Mouse (Mus musculus) heart, embryonic 14.5 days (tissue): ENCODE data around the gene Gm11042. TPM values are rescaled to one million over a fixed set of nuclear protein-coding genes. Genes with fewer than 3 reads are reported as not detected.

Experiments used
- ATAC-seq: fragments of 200-750 bp; cut with Nextera tagmentation; 2 replicates; pipeline ENCODE4 v1.8.0; 2017; ENCODE audit warnings: low read depth, moderate TSS enrichment; ENCODE audit not compliant: insufficient number of reproducible peaks, insufficient read depth, low FRiP score
- H3K27ac ChIP-seq, 2 experiments: fragments of 200-500 bp in 1 of 2; fragments of 300-500 bp in 1 of 2; sonication (generic) in 1 of 2; replicated peaks in 1 of 2; 2 replicates each; pipeline ENCODE4 v1.5.1; 2012 to 2014; ENCODE audit warnings: low read depth in 2 of 2, low read length in 2 of 2, control low read depth in 1 of 2, mild to moderate bottlenecking in 1 of 2, mixed read lengths in 1 of 2; ENCODE audit not compliant: control insufficient read depth in 1 of 2, insufficient read depth in 1 of 2
- H3K27me3 ChIP-seq: fragments of 300-500 bp; sonication (generic); 2 replicates; pipeline ENCODE4 v1.6.1; 2014; ENCODE audit warnings: mild to moderate bottlenecking, low read length, control low read depth; ENCODE audit not compliant: control insufficient read depth, insufficient read depth
- H3K36me3 ChIP-seq: fragments of 300-500 bp; sonication (generic); 2 replicates; pipeline ENCODE4 v1.6.1; 2014; ENCODE audit warnings: mild to moderate bottlenecking, control low read depth, low read length, mixed read lengths; ENCODE audit not compliant: control insufficient read depth, insufficient read depth
- H3K4me1 ChIP-seq, 2 experiments: fragments of 200-500 bp in 1 of 2; fragments of 300-500 bp in 1 of 2; sonication (generic) in 1 of 2; 2 replicates each; pipeline ENCODE4 v1.6.1; 2012 to 2014; ENCODE audit warnings: low read length in 2 of 2, control low read depth in 1 of 2, mixed read lengths in 1 of 2; ENCODE audit not compliant: control insufficient read depth in 2 of 2, insufficient read depth in 2 of 2
- H3K4me2 ChIP-seq: fragments of 300-500 bp; sonication (generic); 2 replicates; pipeline ENCODE4 v1.6.1; 2014; ENCODE audit warnings: mild to moderate bottlenecking, low read length
- H3K4me3 ChIP-seq, 2 experiments: fragments of 200-500 bp in 1 of 2; fragments of 300-500 bp in 1 of 2; sonication (generic) in 1 of 2; 2 replicates each; pipeline ENCODE4 v1.5.1; 2012 to 2014; ENCODE audit warnings: low read length in 2 of 2, mild to moderate bottlenecking in 2 of 2, control low read depth in 1 of 2, low read depth in 1 of 2, moderate library complexity in 1 of 2; ENCODE audit not compliant: control insufficient read depth in 1 of 2, insufficient read depth in 1 of 2
- H3K9ac ChIP-seq: fragments of 300-500 bp; sonication (generic); 2 replicates; pipeline ENCODE4 v1.6.1; 2014; ENCODE audit warnings: mild to moderate bottlenecking, low read length
- H3K9me3 ChIP-seq: fragments of 300-500 bp; sonication (generic); 2 replicates; pipeline ENCODE4 v1.6.1; 2016; ENCODE audit warnings: low read length, control low read depth; ENCODE audit not compliant: control insufficient read depth
- WGBS: fragments of 180-500 bp; shearing (Covaris S2); extraction: QIAGEN DNeasy Blood & Tissue Kit; methylation state at CpG from one replicate; pipeline ENCODE4 v1.1.7; 2014; 5-methylcytosine and 5-hydroxymethylcytosine counted together
- polyA plus RNA-seq: library from polyadenylated mRNA; unstranded; fragments of >200 nt; fragmentation: Nextera tagmentation; extraction: Ambion mirVana; gene quantifications from 2 replicates; pipeline ENCODE4 v1.2.1, GENCODE M21; 2014

Gene Gm11042
- polyA plus RNA-seq, 1 experiment from 2014 or later: not detected

GRCm38 (mm10) chr12:74340070-74340469 is 23.9 kb upstream of the Gm11042 start:
- Histone ChIP-seq H3K36me3 (no peaks in the 10 kb centered on the region), H3K4me3 (peak overlapping the region in 1 of 2 experiments; percentile 14; a peak in 1 of 4 replicates), H3K9me3 (no peaks in the 10 kb centered on the region), H3K4me1 (peaks cover 2 to 17% of the 10 kb centered on the region in 2 experiments; a peak in 3 of 4 replicates), H3K27me3 (no peaks in the 10 kb centered on the region), H3K9ac (no peak overlapping the region), H3K4me2 (peak overlapping the region; percentile 44), H3K27ac (peak overlapping the region; percentile 30 to 61; a peak in 3 of 4 replicates)
- WGBS: 23% methylated on average over 2 of the region's 2 CpGs
- peak; percentile 66; the same call in 1 of the 2 replicates for ATAC-seq

- Histone ChIP-seq H3K27ac (no peak overlapping the region), H3K36me3 (no peaks in the 10 kb centered on the region), H3K4me1 (no peaks in the 10 kb centered on the region), H3K4me3 (no peak overlapping the region), H3K27me3 (0 out of 2 replicates have a peak, but pooled peaks cover 3% of the 10 kb centered on the region), H3K9ac (no peak overlapping the region), H3K9me3 (no peaks in the 10 kb centered on the region), H3K4me2 (no peak overlapping the region)
- ATAC-seq: no peak
- 88% methylated on average over 6 of the region's 6 CpGs for WGBS
Observed at GRCm38 (mm10) chr12:74333706-74334105, 17.5 kb upstream of the Gm11042 start.

- no peak overlapping the region for H3K4me2 ChIP-seq
- WGBS: 16% methylated on average over 13 of the region's 13 CpGs
- 0 out of 2 replicates have a peak, but pooled peaks cover 3% of the 10 kb centered on the region for H3K27me3 ChIP-seq
- H3K9me3 ChIP-seq: no peaks in the 10 kb centered on the region
- no peak overlapping the region for H3K4me3 ChIP-seq
- H3K27ac ChIP-seq: no peak overlapping the region
- no peak for ATAC-seq
- H3K36me3 ChIP-seq: no peaks in the 10 kb centered on the region
- no peak overlapping the region for H3K9ac ChIP-seq
- H3K4me1 ChIP-seq: no peaks in the 10 kb centered on the region
Observed at GRCm38 (mm10) chr12:74333016-74333415, 16.8 kb upstream of the Gm11042 start.

GRCm38 (mm10) chr12:74329759-74330158 is 13.6 kb upstream of the Gm11042 start:
- no peaks in the 10 kb centered on the region for H3K4me1 ChIP-seq
- H3K4me3 ChIP-seq: no peak overlapping the region
- no peak for ATAC-seq
- no peaks in the 10 kb centered on the region for H3K9me3 ChIP-seq
- no peak overlapping the region for H3K9ac ChIP-seq
- no peak overlapping the region for H3K27ac ChIP-seq
- whole genome bisulfite sequencing: 78% methylated on average over 6 of the region's 6 CpGs
- 0 out of 2 replicates have a peak, but pooled peaks cover 3% of the 10 kb centered on the region for H3K27me3 ChIP-seq
- no peak overlapping the region for H3K4me2 ChIP-seq
- H3K36me3 ChIP-seq: no peaks in the 10 kb centered on the region

GRCm38 (mm10) chr12:74326644-74327043 is 10.4 kb upstream of the Gm11042 start:
- no peak overlapping the region for H3K27ac ChIP-seq
- no peaks in the 10 kb centered on the region for H3K36me3 ChIP-seq
- H3K9me3 ChIP-seq: no peaks in the 10 kb centered on the region
- 74% methylated on average over 3 of the region's 3 CpGs for WGBS
- no peaks in the 10 kb centered on the region for H3K27me3 ChIP-seq
- ATAC-seq: no peak
- no peak overlapping the region for H3K4me3 ChIP-seq
- H3K9ac ChIP-seq: no peak overlapping the region
- H3K4me1 ChIP-seq: no peaks in the 10 kb centered on the region
- no peak overlapping the region for H3K4me2 ChIP-seq

- no peak overlapping the region for H3K4me2 ChIP-seq
- H3K27ac ChIP-seq: no peak overlapping the region
- no peaks in the 10 kb centered on the region for H3K27me3 ChIP-seq
- no peak overlapping the region for H3K9ac ChIP-seq
- no peak for ATAC-seq
- H3K36me3 ChIP-seq: no peaks in the 10 kb centered on the region
- H3K9me3 ChIP-seq: no peaks in the 10 kb centered on the region
- whole genome bisulfite sequencing: 74% methylated on average over 5 of the region's 5 CpGs
- no peak overlapping the region for H3K4me3 ChIP-seq
- no peaks in the 10 kb centered on the region; a peak in 1 of 4 replicates for H3K4me1 ChIP-seq
Observed at GRCm38 (mm10) chr12:74321981-74322380, 5.8 kb upstream of the Gm11042 start.

GRCm38 (mm10) chr12:74320318-74320717 is 4.1 kb upstream of the Gm11042 start:
- ATAC-seq: no peak
- no peaks in the 10 kb centered on the region for H3K27me3 ChIP-seq
- no peak overlapping the region for H3K9ac ChIP-seq
- no peak overlapping the region for H3K27ac ChIP-seq
- H3K36me3 ChIP-seq: no peaks in the 10 kb centered on the region
- no peak overlapping the region for H3K4me2 ChIP-seq
- WGBS: 17% methylated on average over 10 of the region's 10 CpGs
- no peak overlapping the region for H3K4me3 ChIP-seq
- no peaks in the 10 kb centered on the region for H3K9me3 ChIP-seq
- peaks cover 0 to 3% of the 10 kb centered on the region in 2 experiments; a peak in 3 of 4 replicates for H3K4me1 ChIP-seq
